Mouse (Mus musculus): Measurements from ENCODE around the gene Jmjd8. TPM values are rescaled to one million over a fixed set of nuclear protein-coding genes. Genes with fewer than 3 reads are reported as not detected.

Gene Jmjd8
- polyA plus RNA-seq, 1 experiment from 2014 or later: 50.2 TPM

DNA sequence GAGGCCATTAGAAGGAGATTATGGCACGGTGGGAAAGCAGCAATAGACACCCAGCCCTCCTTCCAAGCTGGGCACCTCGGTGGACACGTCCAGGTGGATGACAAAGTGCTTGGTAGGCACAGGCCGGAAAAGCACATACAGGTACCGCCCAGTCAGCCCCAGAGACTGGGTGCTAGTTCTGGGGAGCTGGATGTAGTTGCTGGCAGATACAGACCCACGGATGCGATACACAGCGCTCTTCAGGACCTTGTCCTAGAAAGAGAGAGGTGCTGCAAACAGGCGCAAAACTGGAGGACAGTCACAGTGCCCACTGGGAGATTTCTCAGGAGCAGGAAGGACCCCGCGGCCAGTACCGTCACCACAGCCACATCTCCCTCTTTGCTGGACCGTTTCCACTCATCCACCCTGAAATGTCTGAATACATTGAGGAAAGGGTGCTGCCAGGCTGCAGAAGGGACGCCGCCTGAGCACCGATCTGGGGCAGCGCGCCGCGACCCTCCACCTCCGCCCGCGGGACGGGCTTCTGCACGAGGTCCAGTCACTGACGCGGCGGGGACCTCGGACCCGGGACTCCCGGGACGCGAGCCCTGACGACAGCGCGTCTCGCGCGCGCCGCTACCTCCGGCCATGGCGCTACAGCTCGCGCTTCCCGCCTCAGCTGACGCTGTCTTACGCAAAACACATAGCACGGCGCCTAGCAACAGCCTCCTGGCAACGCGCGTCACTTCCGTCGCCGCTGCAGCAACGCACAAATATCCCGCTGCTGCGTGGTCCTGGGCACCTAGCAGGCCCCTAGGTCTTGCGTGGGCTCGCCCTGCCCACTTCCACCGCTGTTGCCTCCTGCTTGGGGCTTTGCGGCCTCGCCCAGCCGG lies 32.4 kb downstream of the Jmjd8 start, which contains the start of gene Wdr90:
TSS of gene Wdr90 (minus strand) at position 670 of the 872 bp plus-strand sequence.
- Histone ChIP-seq H3K4me3 (replicated peaks; ENCODE audit: low read depth, low read length) (peak within 1 kb of the TSS; percentile 63), H3K36me3 (ENCODE audit: control insufficient read depth, insufficient read depth, low read length) (no peaks in the 10 kb centered on the region), H3K27ac (replicated peaks; ENCODE audit: low read depth, low read length) (peak within 1 kb of the TSS; percentile 85), H3K27me3 (ENCODE audit: control insufficient read depth, insufficient read depth, low read length) (no peaks in the 10 kb centered on the region), H3K4me2 (ENCODE audit: low read length) (peak within 1 kb of the TSS; percentile 86), H3K9me3 (ENCODE audit: control insufficient read depth, low read length) (no peaks in the 10 kb centered on the region), H3K9ac (replicated peaks; ENCODE audit: low read length) (peak within 1 kb of the TSS; percentile 83), H3K4me1 (ENCODE audit: control insufficient read depth, insufficient read depth, low read length) (peaks cover 13% of the 10 kb centered on the region)
- ATAC-seq (ENCODE audit: low FRiP score, low TSS enrichment) (peak; percentile 92), DNase-seq (peak; percentile 97)
- 3% methylated on average over 65 of the region's 65 CpGs for WGBS

- peak; percentile 28 for ATAC-seq (ENCODE audit: low FRiP score, low TSS enrichment)
Measured at GRCm38 (mm10) chr17:25861704-25862612, 33.3 kb downstream of the Jmjd8 start.

DNA sequence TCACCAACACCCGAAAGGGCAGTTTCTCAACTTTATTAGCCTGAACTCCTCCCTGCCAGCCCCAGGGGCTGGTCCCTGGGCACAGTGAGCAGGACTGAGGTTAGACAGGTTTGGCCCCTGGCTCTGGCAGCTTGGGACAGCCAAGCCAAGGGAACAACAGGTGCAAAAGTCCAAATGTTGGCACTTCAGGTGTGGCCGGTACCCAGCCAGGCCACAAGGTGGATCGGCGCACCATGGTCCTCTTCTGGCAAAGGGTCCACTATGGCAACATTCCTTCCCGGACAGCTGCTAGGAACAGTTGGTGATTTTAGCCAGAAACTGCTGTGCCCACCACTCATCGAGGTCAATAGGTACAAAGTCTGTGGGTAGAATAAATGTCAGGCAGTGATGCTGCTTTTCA lies 35.0 kb downstream of the Jmjd8 start:
- DNase-seq (no peak), ATAC-seq (ENCODE audit: low FRiP score, low TSS enrichment) (no peak)
- H3K4me3 ChIP-seq (replicated peaks; ENCODE audit: low read depth, low read length): no peak overlapping the region
- H3K9me3 ChIP-seq (ENCODE audit: control insufficient read depth, low read length): no peaks in the 10 kb centered on the region
- no peaks in the 10 kb centered on the region for H3K27me3 ChIP-seq (ENCODE audit: control insufficient read depth, insufficient read depth, low read length)
- 94% methylated on average over 6 of the region's 6 CpGs for WGBS
- H3K36me3 ChIP-seq (ENCODE audit: control insufficient read depth, insufficient read depth, low read length): no peaks in the 10 kb centered on the region
- H3K9ac ChIP-seq (replicated peaks; ENCODE audit: low read length): no peak overlapping the region
- H3K4me1 ChIP-seq (ENCODE audit: control insufficient read depth, insufficient read depth, low read length): peaks cover 18% of the 10 kb centered on the region
- no peak overlapping the region for H3K27ac ChIP-seq (replicated peaks; ENCODE audit: low read depth, low read length)
- H3K4me2 ChIP-seq (ENCODE audit: low read length): no peak overlapping the region

More at GRCm38 (mm10) chr17:25861704-25862612, 33.3 kb downstream of the Jmjd8 start:
- Histone ChIP-seq H3K27ac (replicated peaks; ENCODE audit: low read depth, low read length) (peak overlapping the region; percentile 85), H3K4me2 (ENCODE audit: low read length) (peak overlapping the region; percentile 86), H3K4me1 (ENCODE audit: control insufficient read depth, insufficient read depth, low read length) (peaks cover 13% of the 10 kb centered on the region), H3K27me3 (ENCODE audit: control insufficient read depth, insufficient read depth, low read length) (no peaks in the 10 kb centered on the region), H3K9ac (replicated peaks; ENCODE audit: low read length) (peak overlapping the region; percentile 83), H3K36me3 (ENCODE audit: control insufficient read depth, insufficient read depth, low read length) (no peaks in the 10 kb centered on the region), H3K4me3 (replicated peaks; ENCODE audit: low read depth, low read length) (peak overlapping the region; percentile 63), H3K9me3 (ENCODE audit: control insufficient read depth, low read length) (no peaks in the 10 kb centered on the region)
- WGBS: 10% methylated on average over 6 of the region's 6 CpGs
- DNase-seq: no peak

DNA sequence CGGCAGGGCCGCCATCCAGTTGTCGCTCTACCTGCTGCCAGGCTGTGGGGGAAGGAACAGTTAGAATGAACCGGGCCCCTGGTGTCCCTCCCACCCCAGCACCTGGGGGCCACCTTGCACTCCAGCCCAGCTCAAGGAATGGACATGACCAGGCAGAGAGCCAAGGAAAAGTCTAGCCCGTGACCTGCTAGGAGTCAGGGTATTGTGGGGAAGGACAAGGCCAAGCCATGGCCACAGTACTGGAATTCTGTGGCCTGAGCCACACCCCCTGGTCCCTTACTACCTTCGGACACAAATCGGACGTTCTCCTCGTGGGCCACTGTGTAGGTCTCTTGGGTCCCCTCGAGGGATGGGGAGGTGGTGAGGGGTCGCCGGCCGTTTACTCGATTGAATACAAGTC lies 35.6 kb downstream of the Jmjd8 start:
- no peak for ATAC-seq (ENCODE audit: low FRiP score, low TSS enrichment)
- no peaks in the 10 kb centered on the region for H3K27me3 ChIP-seq (ENCODE audit: control insufficient read depth, insufficient read depth, low read length)
- peaks cover 18% of the 10 kb centered on the region for H3K4me1 ChIP-seq (ENCODE audit: control insufficient read depth, insufficient read depth, low read length)

GRCm38 (mm10) chr17:25865288-25865687 lies 36.6 kb downstream of the Jmjd8 start:
- H3K27ac ChIP-seq (replicated peaks; ENCODE audit: low read depth, low read length): no peak overlapping the region
- H3K4me1 ChIP-seq (ENCODE audit: control insufficient read depth, insufficient read depth, low read length): peaks cover 18% of the 10 kb centered on the region
- H3K27me3 ChIP-seq (ENCODE audit: control insufficient read depth, insufficient read depth, low read length): no peaks in the 10 kb centered on the region
- H3K36me3 ChIP-seq (ENCODE audit: control insufficient read depth, insufficient read depth, low read length): no peaks in the 10 kb centered on the region
- DNase-seq (no peak), ATAC-seq (ENCODE audit: low FRiP score, low TSS enrichment) (no peak)
- WGBS: 94% methylated on average over 11 of the region's 11 CpGs
- H3K9me3 ChIP-seq (ENCODE audit: control insufficient read depth, low read length): no peaks in the 10 kb centered on the region
- H3K4me2 ChIP-seq (ENCODE audit: low read length): no peak overlapping the region
- no peak overlapping the region for H3K9ac ChIP-seq (replicated peaks; ENCODE audit: low read length)
- no peak overlapping the region for H3K4me3 ChIP-seq (replicated peaks; ENCODE audit: low read depth, low read length)

More for the DNA sequence above, 35.6 kb downstream of the Jmjd8 start:
- H3K4me2 ChIP-seq (ENCODE audit: low read length): no peak overlapping the region
- WGBS: 92% methylated on average over 14 of the region's 14 CpGs
- no peak overlapping the region for H3K9ac ChIP-seq (replicated peaks; ENCODE audit: low read length)
- DNase-seq: no peak
- H3K36me3 ChIP-seq (ENCODE audit: control insufficient read depth, insufficient read depth, low read length): no peaks in the 10 kb centered on the region
- no peak overlapping the region for H3K4me3 ChIP-seq (replicated peaks; ENCODE audit: low read depth, low read length)
- no peak overlapping the region for H3K27ac ChIP-seq (replicated peaks; ENCODE audit: low read depth, low read length)
- H3K9me3 ChIP-seq (ENCODE audit: control insufficient read depth, low read length): no peaks in the 10 kb centered on the region

DNA sequence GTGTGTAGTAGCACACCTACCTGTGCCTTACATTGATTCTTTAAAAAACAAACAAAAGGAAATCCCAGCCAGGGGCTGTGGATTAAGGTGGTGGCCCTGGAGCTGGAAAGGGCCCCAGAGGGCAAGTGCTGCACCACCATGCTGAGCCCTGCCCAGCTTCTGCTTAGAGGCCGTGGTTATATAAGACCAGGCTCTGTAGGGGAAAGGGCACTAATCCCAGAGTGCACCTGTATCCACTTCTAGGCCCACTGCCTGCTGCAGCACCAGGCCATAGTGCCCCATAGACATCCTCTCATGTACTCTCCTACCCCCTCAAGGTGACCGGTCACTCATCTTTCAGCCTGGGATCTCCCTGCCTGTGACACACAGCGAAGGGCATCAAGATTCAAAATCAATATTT lies 37.5 kb downstream of the Jmjd8 start:
- ATAC-seq (ENCODE audit: low FRiP score, low TSS enrichment): no peak
- Histone ChIP-seq H3K36me3 (ENCODE audit: control insufficient read depth, insufficient read depth, low read length) (no peaks in the 10 kb centered on the region), H3K4me3 (replicated peaks; ENCODE audit: low read depth, low read length) (no peak overlapping the region), H3K4me1 (ENCODE audit: control insufficient read depth, insufficient read depth, low read length) (peaks cover 10% of the 10 kb centered on the region), H3K9ac (replicated peaks; ENCODE audit: low read length) (no peak overlapping the region), H3K27me3 (ENCODE audit: control insufficient read depth, insufficient read depth, low read length) (no peaks in the 10 kb centered on the region), H3K27ac (replicated peaks; ENCODE audit: low read depth, low read length) (no peak overlapping the region), H3K9me3 (ENCODE audit: control insufficient read depth, low read length) (no peaks in the 10 kb centered on the region), H3K4me2 (ENCODE audit: low read length) (no peak overlapping the region)
- DNase-seq: no peak
- 92% methylated on average over 3 of the region's 3 CpGs for WGBS

DNA sequence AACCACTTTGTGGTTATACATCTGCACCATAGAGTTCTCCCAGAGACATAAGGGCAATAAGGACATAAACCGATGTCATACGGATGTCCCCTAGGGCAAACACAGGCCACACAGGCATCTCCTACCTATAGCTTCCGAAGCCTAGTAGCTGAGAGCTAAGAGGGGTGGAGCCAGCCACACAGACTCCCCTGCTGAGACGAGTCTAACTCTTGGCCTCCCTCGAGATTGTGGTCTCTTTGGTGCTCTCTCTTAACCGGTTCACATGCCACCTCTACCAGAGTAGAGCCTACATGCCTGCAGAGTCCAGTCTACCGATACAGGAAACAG lies 38.8 kb downstream of the Jmjd8 start:
- DNase-seq (no peak), ATAC-seq (ENCODE audit: low FRiP score, low TSS enrichment) (no peak)
- Histone ChIP-seq H3K4me1 (ENCODE audit: control insufficient read depth, insufficient read depth, low read length) (peaks cover 5% of the 10 kb centered on the region; the same call in 1 of the 2 replicates), H3K27me3 (ENCODE audit: control insufficient read depth, insufficient read depth, low read length) (no peaks in the 10 kb centered on the region), H3K9ac (replicated peaks; ENCODE audit: low read length) (no peak overlapping the region), H3K27ac (replicated peaks; ENCODE audit: low read depth, low read length) (no peak overlapping the region), H3K36me3 (ENCODE audit: control insufficient read depth, insufficient read depth, low read length) (no peaks in the 10 kb centered on the region), H3K9me3 (ENCODE audit: control insufficient read depth, low read length) (no peaks in the 10 kb centered on the region), H3K4me2 (ENCODE audit: low read length) (peak overlapping the region; percentile 98), H3K4me3 (replicated peaks; ENCODE audit: low read depth, low read length) (peak overlapping the region; percentile 79)
- 17% methylated on average over 7 of the region's 7 CpGs for WGBS

- H3K4me3 ChIP-seq (replicated peaks; ENCODE audit: low read depth, low read length): peak overlapping the region; percentile 79
- peaks cover 5% of the 10 kb centered on the region; the same call in 1 of the 2 replicates for H3K4me1 ChIP-seq (ENCODE audit: control insufficient read depth, insufficient read depth, low read length)
- H3K9me3 ChIP-seq (ENCODE audit: control insufficient read depth, low read length): no peaks in the 10 kb centered on the region
- WGBS: 1% methylated on average over 42 of the region's 42 CpGs
- no peaks in the 10 kb centered on the region for H3K27me3 ChIP-seq (ENCODE audit: control insufficient read depth, insufficient read depth, low read length)
- DNase-seq (peak; percentile 26), ATAC-seq (ENCODE audit: low FRiP score, low TSS enrichment) (peak; percentile 58)
- H3K36me3 ChIP-seq (ENCODE audit: control insufficient read depth, insufficient read depth, low read length): no peaks in the 10 kb centered on the region
- H3K27ac ChIP-seq (replicated peaks; ENCODE audit: low read depth, low read length): peak overlapping the region; percentile 52
- H3K4me2 ChIP-seq (ENCODE audit: low read length): peak overlapping the region; percentile 98
- peak overlapping the region; percentile 70 for H3K9ac ChIP-seq (replicated peaks; ENCODE audit: low read length)
Measured at GRCm38 (mm10) chr17:25867836-25868600, 39.4 kb downstream of the Jmjd8 start.

Data from midbrain, embryonic 14.5 days (tissue).